Mouse (Mus musculus): Measurements from ENCODE around the gene Sparcl1. TPM values are rescaled to one million over a fixed set of nuclear protein-coding genes. Genes with fewer than 3 reads are reported as not detected.

Gene Sparcl1
- polyA plus RNA-seq, 1 experiment from 2014 or later, result 206 TPM

GRCm38 (mm10) chr5:104115890-104116289 is 2.4 kb upstream of the Sparcl1 start:
- DNase-seq (ENCODE audit: low spot score) (no peak), ATAC-seq (ENCODE audit: low FRiP score, low TSS enrichment) (no peak)
- Histone ChIP-seq H3K9ac (ENCODE audit: low read length) (no peak overlapping the region), H3K27me3 (ENCODE audit: control insufficient read depth, insufficient read depth, low read length) (no peaks in the 10 kb centered on the region), H3K4me3 (ENCODE audit: low read depth, low read length) (no peak overlapping the region), H3K36me3 (ENCODE audit: control insufficient read depth, insufficient read depth, low read length) (no peaks in the 10 kb centered on the region), H3K27ac (replicated peaks) (0 out of 2 replicates have a peak overlapping the region, but pooled peaks have one; percentile 5), H3K9me3 (ENCODE audit: control insufficient read depth, low read length) (no peaks in the 10 kb centered on the region), H3K4me2 (replicated peaks; ENCODE audit: low read depth) (no peak overlapping the region), H3K4me1 (replicated peaks; ENCODE audit: control insufficient read depth, insufficient read depth) (0 out of 2 replicates have a peak, but pooled peaks cover 3% of the 10 kb centered on the region)
- WGBS, result 65% methylated on average over 4 of the region's 4 CpGs
- TF ChIP-seq CTCF (IDR thresholded peaks at IDR 0.05; ENCODE audit: low read depth) (no peak), EP300 (optimal IDR thresholded peaks at IDR 0.05) (no peak)

- H3K4me1 ChIP-seq (replicated peaks; ENCODE audit: control insufficient read depth, insufficient read depth), result peaks cover 3% of the 10 kb centered on the region; the same call in 1 of the 2 replicates
- H3K9me3 ChIP-seq (ENCODE audit: control insufficient read depth, low read length), result no peaks in the 10 kb centered on the region
- no peaks in the 10 kb centered on the region for H3K27me3 ChIP-seq (ENCODE audit: control insufficient read depth, insufficient read depth, low read length)
- TF ChIP-seq CTCF (IDR thresholded peaks at IDR 0.05; ENCODE audit: low read depth), result no peak
- peak; percentile 64 for TF ChIP-seq EP300 (optimal IDR thresholded peaks at IDR 0.05)
- no peaks in the 10 kb centered on the region for H3K36me3 ChIP-seq (ENCODE audit: control insufficient read depth, insufficient read depth, low read length)
- H3K27ac ChIP-seq (replicated peaks), result peak overlapping the region; percentile 69
- 0 out of 2 replicates have a peak, but pooled peaks have one; percentile 24 for ATAC-seq (ENCODE audit: low FRiP score, low TSS enrichment)
- H3K4me2 ChIP-seq (replicated peaks; ENCODE audit: low read depth), result no peak overlapping the region; the same call in 1 of the 2 replicates
- WGBS, result 27% methylated on average over 14 of the region's 14 CpGs
- DNase-seq (ENCODE audit: low spot score), result peak; percentile 48
- H3K4me3 ChIP-seq (ENCODE audit: low read depth, low read length), result no peak overlapping the region
- no peak overlapping the region for H3K9ac ChIP-seq (ENCODE audit: low read length)
These were observed 1.6 kb upstream of the Sparcl1 start for GRCm38 (mm10) chr5:104115118-104115517.

GRCm38 (mm10) chr5:104112511-104112910 is 1.0 kb downstream of the Sparcl1 start:
- Histone ChIP-seq H3K27me3 (ENCODE audit: control insufficient read depth, insufficient read depth, low read length) (no peaks in the 10 kb centered on the region), H3K27ac (replicated peaks) (peak overlapping the region; percentile 77), H3K9me3 (ENCODE audit: control insufficient read depth, low read length) (no peaks in the 10 kb centered on the region), H3K4me3 (ENCODE audit: low read depth, low read length) (peak overlapping the region; percentile 41), H3K9ac (ENCODE audit: low read length) (peak overlapping the region; percentile 62), H3K4me2 (replicated peaks; ENCODE audit: low read depth) (peak overlapping the region; percentile 44), H3K36me3 (ENCODE audit: control insufficient read depth, insufficient read depth, low read length) (no peaks in the 10 kb centered on the region), H3K4me1 (replicated peaks; ENCODE audit: control insufficient read depth, insufficient read depth) (peaks cover 3% of the 10 kb centered on the region; the same call in 1 of the 2 replicates)
- TF ChIP-seq EP300 (optimal IDR thresholded peaks at IDR 0.05) (no peak), CTCF (IDR thresholded peaks at IDR 0.05; ENCODE audit: low read depth) (no peak)
- no peak for ATAC-seq (ENCODE audit: low FRiP score, low TSS enrichment)
- WGBS, result 22% methylated on average over 5 of the region's 5 CpGs
- no peak for DNase-seq (ENCODE audit: low spot score)

GRCm38 (mm10) chr5:104112016-104112415 is 1.5 kb downstream of the Sparcl1 start:
- ATAC-seq (ENCODE audit: low FRiP score, low TSS enrichment) (peak; percentile 18; the same call in 1 of the 2 replicates), DNase-seq (ENCODE audit: low spot score) (no peak)
- Histone ChIP-seq H3K9me3 (ENCODE audit: control insufficient read depth, low read length) (no peaks in the 10 kb centered on the region), H3K36me3 (ENCODE audit: control insufficient read depth, insufficient read depth, low read length) (no peaks in the 10 kb centered on the region), H3K27ac (replicated peaks) (peak overlapping the region; percentile 77), H3K4me3 (ENCODE audit: low read depth, low read length) (peak overlapping the region; percentile 41), H3K4me2 (replicated peaks; ENCODE audit: low read depth) (peak overlapping the region; percentile 44), H3K27me3 (ENCODE audit: control insufficient read depth, insufficient read depth, low read length) (no peaks in the 10 kb centered on the region), H3K9ac (ENCODE audit: low read length) (peak overlapping the region; percentile 62), H3K4me1 (replicated peaks; ENCODE audit: control insufficient read depth, insufficient read depth) (peaks cover 3% of the 10 kb centered on the region; the same call in 1 of the 2 replicates)
- no peak for TF ChIP-seq EP300 (optimal IDR thresholded peaks at IDR 0.05)
- TF ChIP-seq CTCF (IDR thresholded peaks at IDR 0.05; ENCODE audit: low read depth), result no peak
- 12% methylated on average over 9 of the region's 9 CpGs for whole genome bisulfite sequencing

GRCm38 (mm10) chr5:104110171-104110920 is 3.2 kb downstream of the Sparcl1 start:
- H3K4me3 ChIP-seq (ENCODE audit: low read depth, low read length), result peak overlapping the region; percentile 29
- peak overlapping the region; percentile 77 for H3K27ac ChIP-seq (replicated peaks)
- WGBS, result 36% methylated on average over 9 of the region's 9 CpGs
- no peaks in the 10 kb centered on the region for H3K27me3 ChIP-seq (ENCODE audit: control insufficient read depth, insufficient read depth, low read length)
- DNase-seq (ENCODE audit: low spot score) (no peak), ATAC-seq (ENCODE audit: low FRiP score, low TSS enrichment) (no peak)
- no peaks in the 10 kb centered on the region for H3K36me3 ChIP-seq (ENCODE audit: control insufficient read depth, insufficient read depth, low read length)
- no peak overlapping the region for H3K9ac ChIP-seq (ENCODE audit: low read length)
- TF ChIP-seq EP300 (optimal IDR thresholded peaks at IDR 0.05) (no peak), CTCF (IDR thresholded peaks at IDR 0.05; ENCODE audit: low read depth) (no peak)
- H3K9me3 ChIP-seq (ENCODE audit: control insufficient read depth, low read length), result no peaks in the 10 kb centered on the region
- H3K4me2 ChIP-seq (replicated peaks; ENCODE audit: low read depth), result peak overlapping the region; percentile 44
- H3K4me1 ChIP-seq (replicated peaks; ENCODE audit: control insufficient read depth, insufficient read depth), result peaks cover 3% of the 10 kb centered on the region; the same call in 1 of the 2 replicates

- H3K9ac ChIP-seq (ENCODE audit: low read length), result no peak overlapping the region
- H3K9me3 ChIP-seq (ENCODE audit: control insufficient read depth, low read length), result no peaks in the 10 kb centered on the region
- DNase-seq (ENCODE audit: low spot score) (no peak), ATAC-seq (ENCODE audit: low FRiP score, low TSS enrichment) (no peak)
- no peaks in the 10 kb centered on the region for H3K36me3 ChIP-seq (ENCODE audit: control insufficient read depth, insufficient read depth, low read length)
- H3K4me1 ChIP-seq (replicated peaks; ENCODE audit: control insufficient read depth, insufficient read depth), result no peaks in the 10 kb centered on the region; the same call in 1 of the 2 replicates
- TF ChIP-seq CTCF (IDR thresholded peaks at IDR 0.05; ENCODE audit: low read depth), result no peak
- no peak for TF ChIP-seq EP300 (optimal IDR thresholded peaks at IDR 0.05)
- H3K27ac ChIP-seq (replicated peaks), result peak overlapping the region; percentile 88
- 36% methylated on average over 3 of the region's 3 CpGs for WGBS
- peak overlapping the region; percentile 9 for H3K4me2 ChIP-seq (replicated peaks; ENCODE audit: low read depth)
- H3K27me3 ChIP-seq (ENCODE audit: control insufficient read depth, insufficient read depth, low read length), result no peaks in the 10 kb centered on the region
- H3K4me3 ChIP-seq (ENCODE audit: low read depth, low read length), result no peak overlapping the region
These were observed 4.0 kb downstream of the Sparcl1 start for GRCm38 (mm10) chr5:104109516-104109915.
